Mouse (Mus musculus): ENCODE data around the gene Pfkl. TPM values are rescaled to one million over a fixed set of nuclear protein-coding genes. Genes with fewer than 3 reads are reported as not detected.

The Pfkl gene
- 1.7 TPM for polyA plus RNA-seq (2014; fragmentation: Illumina TruSeq; extraction: RNeasy Lipid Tissue Mini Kit (QIAGEN cat#74804))

GRCm38 (mm10) chr10:78009945-78010293 is at the start of gene Pfkl:
TSS of gene Pfkl (minus strand) at chr10:78010083.

GRCm38 (mm10) chr10:78043406-78043836 is 33.5 kb upstream of the Pfkl start, which contains the start of gene Aire:
TSS of gene Aire (minus strand) at chr10:78043610.

GRCm38 (mm10) chr10:78041647-78042046 is 31.8 kb upstream of the Pfkl start, which contains the start of gene Dnmt3l:
TSS of gene Dnmt3l (plus strand) at chr10:78041947.

GRCm38 (mm10) chr10:77978351-77979350 is 31.2 kb downstream of the Pfkl start, which contains the start of gene 1810043G02Rik:
TSS of gene 1810043G02Rik (plus strand) at chr10:77978524.

GRCm38 (mm10) chr10:77970481-77970880 is 39.4 kb downstream of the Pfkl start, which contains the start of gene Trpm2:
TSS of gene Trpm2 (minus strand) at chr10:77970563.

Other genes starting within 250 kb of the Pfkl start
- not detected for gene Gm3238, start 238.8 kb downstream of the Pfkl start, polyA plus RNA-seq (2014; fragmentation: Illumina TruSeq; extraction: RNeasy Lipid Tissue Mini Kit (QIAGEN cat#74804))
- gene Gm7138, start 233.1 kb downstream of the Pfkl start, polyA plus RNA-seq (2014; fragmentation: Illumina TruSeq; extraction: RNeasy Lipid Tissue Mini Kit (QIAGEN cat#74804)), result not detected
- gene Gm3250, start 227.5 kb downstream of the Pfkl start, polyA plus RNA-seq (2014; fragmentation: Illumina TruSeq; extraction: RNeasy Lipid Tissue Mini Kit (QIAGEN cat#74804)), result not detected
- gene Gm7137, start 221.9 kb downstream of the Pfkl start, polyA plus RNA-seq (2014; fragmentation: Illumina TruSeq; extraction: RNeasy Lipid Tissue Mini Kit (QIAGEN cat#74804)), result not detected
- gene Gm9639, start 215.0 kb downstream of the Pfkl start, polyA plus RNA-seq (2014; fragmentation: Illumina TruSeq; extraction: RNeasy Lipid Tissue Mini Kit (QIAGEN cat#74804)), result not detected
- gene Gm19668, start 210.9 kb downstream of the Pfkl start, polyA plus RNA-seq (2014; fragmentation: Illumina TruSeq; extraction: RNeasy Lipid Tissue Mini Kit (QIAGEN cat#74804)), result not detected
- gene Gm9507, start 198.2 kb downstream of the Pfkl start, polyA plus RNA-seq (2014; fragmentation: Illumina TruSeq; extraction: RNeasy Lipid Tissue Mini Kit (QIAGEN cat#74804)), result not detected
- not detected for gene Gm2696, start 195.4 kb downstream of the Pfkl start, polyA plus RNA-seq (2014; fragmentation: Illumina TruSeq; extraction: RNeasy Lipid Tissue Mini Kit (QIAGEN cat#74804))
- not detected for gene Krtap10-4, start 183.0 kb downstream of the Pfkl start, polyA plus RNA-seq (2014; fragmentation: Illumina TruSeq; extraction: RNeasy Lipid Tissue Mini Kit (QIAGEN cat#74804))
- gene Krtap10-10, start 174.1 kb downstream of the Pfkl start, polyA plus RNA-seq (2014; fragmentation: Illumina TruSeq; extraction: RNeasy Lipid Tissue Mini Kit (QIAGEN cat#74804)), result not detected
- not detected for gene Gm36176, start 163.3 kb downstream of the Pfkl start, polyA plus RNA-seq (2014; fragmentation: Illumina TruSeq; extraction: RNeasy Lipid Tissue Mini Kit (QIAGEN cat#74804))
- not detected for gene Gm10318, start 157.2 kb downstream of the Pfkl start, polyA plus RNA-seq (2014; fragmentation: Illumina TruSeq; extraction: RNeasy Lipid Tissue Mini Kit (QIAGEN cat#74804))
- not detected for gene Gm3285, start 148.1 kb downstream of the Pfkl start, polyA plus RNA-seq (2014; fragmentation: Illumina TruSeq; extraction: RNeasy Lipid Tissue Mini Kit (QIAGEN cat#74804))
- gene Lrrc3, start 107.5 kb downstream of the Pfkl start, polyA plus RNA-seq (2014; fragmentation: Illumina TruSeq; extraction: RNeasy Lipid Tissue Mini Kit (QIAGEN cat#74804)), result 0.71 TPM
- gene Trpm2, start 39.5 kb downstream of the Pfkl start, polyA plus RNA-seq (2014; fragmentation: Illumina TruSeq; extraction: RNeasy Lipid Tissue Mini Kit (QIAGEN cat#74804)), result not detected
- 1.4 TPM for gene 1810043G02Rik, start 31.6 kb downstream of the Pfkl start, polyA plus RNA-seq (2014; fragmentation: Illumina TruSeq; extraction: RNeasy Lipid Tissue Mini Kit (QIAGEN cat#74804))
- 0.91 TPM for gene Dnmt3l, start 31.9 kb upstream of the Pfkl start, polyA plus RNA-seq (2014; fragmentation: Illumina TruSeq; extraction: RNeasy Lipid Tissue Mini Kit (QIAGEN cat#74804))
- not detected for gene Aire, start 33.5 kb upstream of the Pfkl start, polyA plus RNA-seq (2014; fragmentation: Illumina TruSeq; extraction: RNeasy Lipid Tissue Mini Kit (QIAGEN cat#74804))
- gene Icosl, start 59.2 kb upstream of the Pfkl start, polyA plus RNA-seq (2014; fragmentation: Illumina TruSeq; extraction: RNeasy Lipid Tissue Mini Kit (QIAGEN cat#74804)), result 14.3 TPM
- gene D10Jhu81e, start 159.7 kb upstream of the Pfkl start, polyA plus RNA-seq (2014; fragmentation: Illumina TruSeq; extraction: RNeasy Lipid Tissue Mini Kit (QIAGEN cat#74804)), result 21.2 TPM
- 6.0 TPM for gene Pwp2, start 175.1 kb upstream of the Pfkl start, polyA plus RNA-seq (2014; fragmentation: Illumina TruSeq; extraction: RNeasy Lipid Tissue Mini Kit (QIAGEN cat#74804))
- 10.7 TPM for gene Trappc10, start 234.6 kb upstream of the Pfkl start, polyA plus RNA-seq (2014; fragmentation: Illumina TruSeq; extraction: RNeasy Lipid Tissue Mini Kit (QIAGEN cat#74804))